Mouse (Mus musculus) kidney, embryonic 16.5 days (tissue): ENCODE data around the gene Nrarp. TPM values are rescaled to one million over a fixed set of nuclear protein-coding genes. Genes with fewer than 3 reads are reported as not detected.

ENCODE experiments used
- ATAC-seq: fragments of 200-750 bp; cut with Nextera tagmentation; 2 replicates; pipeline ENCODE4 v1.8.0; 2017; ENCODE audit warnings: moderate TSS enrichment; ENCODE audit not compliant: low FRiP score, low TSS enrichment
- H3K27ac ChIP-seq: fragments of 300-500 bp; sonication (generic); 2 replicates; pipeline ENCODE4 v1.5.1; 2014; ENCODE audit warnings: low read length
- H3K27me3 ChIP-seq: fragments of 300-500 bp; sonication (generic); 2 replicates; pipeline ENCODE4 v1.6.1; 2014; ENCODE audit warnings: low read length, control low read depth, mixed read lengths; ENCODE audit not compliant: insufficient read depth
- H3K36me3 ChIP-seq: fragments of 300-500 bp; sonication (generic); 2 replicates; pipeline ENCODE4 v1.6.1; 2014; ENCODE audit warnings: low read length, control low read depth, mixed read lengths; ENCODE audit not compliant: insufficient read depth
- H3K4me1 ChIP-seq: fragments of 300-500 bp; sonication (generic); 2 replicates; pipeline ENCODE4 v1.6.1; 2014; ENCODE audit warnings: low read length, control low read depth, mixed read lengths; ENCODE audit not compliant: insufficient read depth
- H3K4me2 ChIP-seq: fragments of 300-500 bp; sonication (generic); replicated peaks from 2 replicates; pipeline ENCODE4 v1.6.1; 2014; ENCODE audit warnings: low read depth, low read length
- H3K4me3 ChIP-seq: fragments of 300-500 bp; sonication (generic); 2 replicates; pipeline ENCODE4 v1.5.1; 2014; ENCODE audit warnings: mild to moderate bottlenecking, low read length
- H3K9ac ChIP-seq: fragments of 300-500 bp; sonication (generic); replicated peaks from 2 replicates; pipeline ENCODE4 v1.6.1; 2014; ENCODE audit warnings: low read length
- H3K9me3 ChIP-seq: fragments of 300-500 bp; sonication (generic); 2 replicates; pipeline ENCODE4 v1.6.1; 2016; ENCODE audit warnings: low read length, control low read depth
- WGBS: fragments of 180-500 bp; shearing (Covaris S2); extraction: QIAGEN DNeasy Blood & Tissue Kit; methylation state at CpG from one replicate; pipeline ENCODE4 v1.1.7; 2014; 5-methylcytosine and 5-hydroxymethylcytosine counted together
- polyA plus RNA-seq: library from polyadenylated mRNA; unstranded; fragments of >200 nt; fragmentation: Nextera tagmentation; extraction: Ambion mirVana; gene quantifications from 2 replicates; pipeline ENCODE4 v1.2.1, GENCODE M21; 2015

Nrarp gene
- polyA plus RNA-seq, 1 experiment from 2014 or later, result 18.4 TPM

DNA sequence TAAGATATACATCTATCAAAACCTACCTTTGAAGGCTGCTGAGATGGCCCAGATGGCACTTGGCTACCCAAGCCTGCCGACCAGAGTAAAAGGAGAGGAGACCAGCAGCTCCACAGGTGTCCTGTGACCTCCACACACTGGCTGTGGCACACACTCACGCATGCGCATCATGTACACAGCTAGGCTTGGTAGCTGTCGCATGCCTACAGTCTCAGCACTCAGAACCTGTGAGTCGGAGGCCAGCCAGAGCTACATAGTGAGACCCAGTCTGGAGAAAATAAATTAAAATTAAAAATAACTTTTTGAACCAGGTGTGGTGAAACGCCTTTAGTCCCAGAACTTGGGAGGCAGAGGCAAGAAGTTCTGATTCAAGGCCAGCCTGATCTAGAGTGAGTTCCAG lies 7.3 kb downstream of the Nrarp start:
- 82% methylated on average over 6 of the region's 6 CpGs for WGBS

GRCm38 (mm10) chr2:25193330-25193770 lies 12.8 kb downstream of the Nrarp start:
- H3K9me3 ChIP-seq, result no peaks in the 10 kb centered on the region
- H3K4me2 ChIP-seq, result peak overlapping the region; percentile 70
- H3K27me3 ChIP-seq, result peaks cover 12% of the 10 kb centered on the region
- no peaks in the 10 kb centered on the region for H3K36me3 ChIP-seq
- H3K4me3 ChIP-seq, result no peak overlapping the region
- H3K4me1 ChIP-seq, result peaks cover 36% of the 10 kb centered on the region
- 0% methylated on average over 6 of the region's 6 CpGs for WGBS
- H3K9ac ChIP-seq, result peak overlapping the region; percentile 42; the same call in 1 of the 2 replicates
- peak; percentile 81 for ATAC-seq
- H3K27ac ChIP-seq, result peak overlapping the region; percentile 56

More for the DNA sequence above, 7.3 kb downstream of the Nrarp start:
- Histone ChIP-seq H3K9ac (no peak overlapping the region), H3K27ac (no peak overlapping the region), H3K4me1 (peaks cover 26% of the 10 kb centered on the region), H3K9me3 (no peaks in the 10 kb centered on the region), H3K36me3 (peaks cover 2% of the 10 kb centered on the region; the same call in 1 of the 2 replicates), H3K4me2 (no peak overlapping the region), H3K4me3 (no peak overlapping the region), H3K27me3 (peaks cover 11% of the 10 kb centered on the region; the same call in 1 of the 2 replicates)
- ATAC-seq, result no peak

DNA sequence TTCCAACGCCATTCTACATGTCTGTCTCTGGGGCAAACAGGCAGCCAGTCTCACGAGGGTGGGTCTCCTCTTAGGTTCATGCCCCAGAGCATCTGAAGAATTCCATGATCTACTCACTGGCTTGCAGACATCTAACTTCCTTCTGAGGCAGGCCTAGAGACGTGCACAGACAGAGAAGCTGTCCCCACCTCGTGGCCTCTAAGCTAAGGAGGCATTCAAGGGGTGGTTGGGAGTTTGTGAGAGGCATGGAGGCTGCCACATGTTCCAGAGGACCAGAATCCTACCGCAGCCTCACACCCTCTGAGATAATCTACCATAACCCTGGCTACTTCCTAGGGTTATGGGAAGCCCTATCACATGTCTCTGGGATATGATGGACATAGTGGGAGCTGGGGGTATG lies 13.4 kb downstream of the Nrarp start:
- no peak for ATAC-seq
- no peak overlapping the region for H3K4me3 ChIP-seq
- no peaks in the 10 kb centered on the region for H3K9me3 ChIP-seq
- H3K36me3 ChIP-seq, result peaks cover 3% of the 10 kb centered on the region; the same call in 1 of the 2 replicates
- H3K27me3 ChIP-seq, result peaks cover 12% of the 10 kb centered on the region
- H3K4me1 ChIP-seq, result peaks cover 38% of the 10 kb centered on the region
- H3K27ac ChIP-seq, result peak overlapping the region; percentile 56
- 72% methylated on average over 5 of the region's 5 CpGs for WGBS
- H3K9ac ChIP-seq, result peak overlapping the region; percentile 44; the same call in 1 of the 2 replicates
- peak overlapping the region; percentile 70; the same call in 1 of the 2 replicates for H3K4me2 ChIP-seq

DNA sequence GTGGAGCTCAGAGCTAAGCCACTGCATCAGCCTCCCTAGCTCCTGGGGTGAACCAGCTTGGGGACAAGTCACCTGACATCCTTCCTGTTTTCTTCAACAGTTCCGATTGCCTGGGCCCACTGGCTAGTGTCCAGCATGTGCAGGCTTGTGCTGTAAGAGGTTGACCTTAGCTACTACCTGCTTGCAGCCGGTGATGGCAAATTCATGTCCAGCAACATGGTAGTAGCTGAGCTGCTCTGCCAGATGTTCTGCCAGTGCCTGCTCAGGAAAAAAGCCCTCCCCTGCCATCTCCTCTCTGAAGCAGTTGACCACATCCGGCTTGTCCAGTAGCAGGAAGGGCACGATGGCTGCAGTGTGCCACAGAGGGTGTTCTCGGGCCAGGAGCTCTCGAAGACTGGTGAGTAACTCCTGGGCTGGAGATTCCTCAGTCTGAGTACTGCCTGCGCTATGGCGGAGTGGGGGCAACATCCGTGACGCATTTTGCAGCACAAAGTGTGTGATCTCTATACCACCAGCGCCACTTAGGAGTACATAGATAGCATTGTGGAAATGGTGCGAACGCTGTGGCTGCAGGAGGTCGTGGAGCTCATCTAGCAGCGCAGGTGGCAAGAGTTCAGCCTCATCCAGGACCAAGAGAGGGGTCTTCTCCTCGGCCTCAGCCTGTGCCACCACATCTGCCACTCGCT lies 14.1 kb downstream of the Nrarp start:
- H3K27ac ChIP-seq, result 0 out of 2 replicates have a peak overlapping the region, but pooled peaks have one; percentile 56
- peaks cover 8% of the 10 kb centered on the region for H3K36me3 ChIP-seq
- peak overlapping the region; percentile 48 for H3K4me3 ChIP-seq
- H3K4me1 ChIP-seq, result peaks cover 40% of the 10 kb centered on the region
- H3K27me3 ChIP-seq, result peaks cover 12% of the 10 kb centered on the region
- no peaks in the 10 kb centered on the region for H3K9me3 ChIP-seq
- no peak for ATAC-seq
- peak overlapping the region; percentile 70 for H3K4me2 ChIP-seq
- peak overlapping the region; percentile 58 for H3K9ac ChIP-seq
- WGBS, result 79% methylated on average over 17 of the region's 17 CpGs

- 20% methylated on average over 55 of the region's 55 CpGs for WGBS
- Histone ChIP-seq H3K4me3 (peak overlapping the region; percentile 48), H3K9me3 (no peaks in the 10 kb centered on the region), H3K9ac (peak overlapping the region; percentile 58), H3K4me1 (peaks cover 40% of the 10 kb centered on the region), H3K27ac (peak overlapping the region; percentile 88), H3K36me3 (peaks cover 17% of the 10 kb centered on the region), H3K4me2 (peak overlapping the region; percentile 70), H3K27me3 (peaks cover 12% of the 10 kb centered on the region)
- ATAC-seq, result peak; percentile 43; the same call in 1 of the 2 replicates
Measured at GRCm38 (mm10) chr2:25195211-25196156, 14.9 kb downstream of the Nrarp start.

GRCm38 (mm10) chr2:25196172-25196954 lies 15.8 kb downstream of the Nrarp start, which contains the start of gene Tor4a:
Gene Tor4a (minus strand): TSS chr2:25196886.
- Histone ChIP-seq H3K36me3 (peaks cover 25% of the 10 kb centered on the region), H3K9ac (peak within 1 kb of the TSS; percentile 58), H3K4me2 (peak within 1 kb of the TSS; percentile 70), H3K9me3 (no peaks in the 10 kb centered on the region), H3K27me3 (peaks cover 12% of the 10 kb centered on the region), H3K4me1 (peaks cover 40% of the 10 kb centered on the region), H3K4me3 (peak within 1 kb of the TSS; percentile 48), H3K27ac (peak within 1 kb of the TSS; percentile 88)
- WGBS, result 7% methylated on average over 8 of the region's 8 CpGs
- peak; percentile 79 for ATAC-seq

GRCm38 (mm10) chr2:25197191-25197590 lies 16.6 kb downstream of the Nrarp start:
- Histone ChIP-seq H3K4me2 (peak overlapping the region; percentile 70), H3K27ac (peak overlapping the region; percentile 88), H3K9me3 (no peaks in the 10 kb centered on the region), H3K27me3 (peaks cover 12% of the 10 kb centered on the region), H3K36me3 (peaks cover 28% of the 10 kb centered on the region), H3K4me3 (peak overlapping the region; percentile 48; the same call in 1 of the 2 replicates), H3K4me1 (peaks cover 40% of the 10 kb centered on the region), H3K9ac (no peak overlapping the region)
- 16% methylated on average over 2 of the region's 2 CpGs for WGBS
- ATAC-seq, result no peak

DNA sequence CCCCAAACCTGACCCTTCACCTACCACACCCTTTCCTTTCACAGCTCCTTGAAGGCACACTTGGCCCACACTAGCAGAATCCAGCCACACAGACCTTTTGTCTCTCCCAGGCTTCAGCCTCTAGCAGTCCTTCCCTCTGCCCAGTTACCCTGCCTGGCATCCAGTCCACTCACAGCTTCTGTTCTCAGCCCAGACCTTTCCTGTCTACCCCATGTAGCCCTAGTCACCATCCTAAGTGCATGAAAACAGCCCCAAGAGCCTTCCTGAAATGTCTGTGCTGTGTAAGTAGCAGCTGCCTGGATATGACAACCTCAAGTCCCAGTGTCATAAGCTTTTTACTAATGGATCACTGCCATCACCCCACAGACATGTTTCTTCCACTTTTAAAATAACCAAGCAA lies 17.4 kb downstream of the Nrarp start:
- Histone ChIP-seq H3K27ac (no peak overlapping the region), H3K9me3 (no peaks in the 10 kb centered on the region), H3K9ac (no peak overlapping the region), H3K4me3 (no peak overlapping the region), H3K36me3 (peaks cover 35% of the 10 kb centered on the region), H3K4me1 (peaks cover 40% of the 10 kb centered on the region), H3K27me3 (peaks cover 12% of the 10 kb centered on the region), H3K4me2 (no peak overlapping the region)
- no peak for ATAC-seq

DNA sequence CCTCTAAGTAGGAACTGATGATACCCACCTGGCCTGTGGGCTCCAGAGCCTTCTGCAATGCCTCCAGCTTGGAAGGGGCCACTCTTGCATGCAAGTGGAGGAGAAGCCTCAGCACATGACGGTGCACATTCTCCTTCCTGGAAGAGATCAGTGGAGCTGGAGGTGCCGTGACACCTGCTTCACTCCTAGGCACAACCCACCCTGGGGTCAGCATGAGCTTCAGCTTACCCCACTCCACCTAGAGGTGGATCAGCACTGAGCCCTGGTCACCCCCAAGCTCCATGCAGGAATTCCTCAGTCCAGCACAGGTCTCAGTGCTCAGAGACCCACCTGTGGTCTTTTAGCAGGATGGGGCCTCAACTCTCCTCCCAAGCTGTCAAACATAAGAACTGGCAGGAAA lies 20.1 kb downstream of the Nrarp start:
- Histone ChIP-seq H3K9ac (no peak overlapping the region), H3K4me2 (no peak overlapping the region), H3K27ac (no peak overlapping the region), H3K4me1 (peaks cover 19% of the 10 kb centered on the region; the same call in 1 of the 2 replicates), H3K27me3 (peaks cover 2% of the 10 kb centered on the region; the same call in 1 of the 2 replicates), H3K9me3 (no peaks in the 10 kb centered on the region), H3K4me3 (no peak overlapping the region), H3K36me3 (peaks cover 61% of the 10 kb centered on the region)
- ATAC-seq, result no peak
- WGBS, result 91% methylated on average over 2 of the region's 2 CpGs
